Mouse (Mus musculus): ENCODE results near the gene Rsph10b.

- TF ChIP-seq POLR2A (IDR thresholded peaks at IDR 0.05; ENCODE audit: insufficient read depth, low read depth, low read length), result no peak
- no peak for TF ChIP-seq CTCF (IDR thresholded peaks at IDR 0.05)
These were observed 52.5 kb downstream of the Rsph10b start for GRCm38 (mm10) chr5:143985381-143985780.
